Mouse (Mus musculus) E14TG2a.4 (cell line): ENCODE measurements at regions not wholly inside any gene's neighbourhood (a gene's known extent, or its start where the extent isn't known, plus 50 kb on each side); places are given as distances from the start of the nearest gene placed in this dataset.

Experiments
- CTCF ChIP-seq: conservative IDR thresholded peaks from 2 replicates; pipeline ENCODE4 v1.5.1; 2014; ENCODE audit warnings: low read length
- NANOG ChIP-seq: IDR thresholded peaks from 2 replicates; pipeline ENCODE4 v1.6.1; 2014; ENCODE audit warnings: borderline replicate concordance, low read length, mixed read lengths
- POU5F1 ChIP-seq: IDR thresholded peaks from 2 replicates; pipeline ENCODE4 v1.6.1; 2014; ENCODE audit warnings: low read length, borderline replicate concordance

DNA sequence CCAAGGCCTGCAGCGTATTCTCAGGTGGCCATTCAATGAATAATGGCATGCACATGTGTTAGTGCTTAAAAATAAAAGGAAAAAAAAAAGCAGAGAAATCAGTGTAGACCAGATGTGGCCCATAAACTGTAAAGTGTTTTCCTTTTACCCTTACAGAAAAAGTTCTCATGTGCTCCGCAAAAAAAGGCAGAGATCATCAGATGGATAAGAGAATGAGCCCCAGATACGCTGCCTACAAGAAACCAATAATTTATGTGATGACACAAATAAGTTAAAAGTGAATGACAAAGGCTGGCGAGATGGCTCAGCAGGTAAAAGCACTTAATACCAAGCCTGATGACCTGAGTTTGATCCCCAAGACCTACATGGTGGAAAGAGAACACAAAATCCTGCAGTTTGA is 70.5 kb upstream of the Eln start:
- TF ChIP-seq CTCF: no peak
- TF ChIP-seq POU5F1: no peak
- no peak for TF ChIP-seq NANOG
